16 mouse cellular contexts compared by ENCODE assay signal in genomic region chr12:116628992-116629391, GRCm38 (mm10).
"Had no signal": no experiment of that assay in that cellular context is flagged by ENCODE, and none has a peak within 500 bp of the region (broad histone marks: within the 10 kb centered on the region; RNA-seq: fewer than 3 reads in every experiment).

No protein-coding gene starts in this region.

- H3K9me3 ChIP-seq: neural tube, embryonic 13.5 days; neural tube, embryonic 15.5 days; stomach, embryonic 15.5 days had no signal

- H3K36me3 ChIP-seq: neural tube, embryonic 13.5 days; neural tube, embryonic 15.5 days; stomach, embryonic 15.5 days had no signal

- DNase-seq: retina, postnatal 1 day; right cerebral cortex, adult 18-20 months; right cerebral cortex, postnatal 14 days; right cerebral cortex, postnatal 25 days; right cerebral cortex, postnatal 4 days; spleen, adult 18-20 months; thymus, adult 18-20 months; thymus, adult 2 months; thymus, postnatal 14 days; thymus, postnatal 25 days; thymus, postnatal 36 days; thymus, postnatal 4 days had no signal

- H3K4me3 ChIP-seq: neural tube, embryonic 13.5 days; neural tube, embryonic 15.5 days; stomach, embryonic 15.5 days had no signal

- H3K4me2 ChIP-seq: neural tube, embryonic 13.5 days; neural tube, embryonic 15.5 days; stomach, embryonic 15.5 days had no signal

- H3K9ac ChIP-seq: neural tube, embryonic 13.5 days; neural tube, embryonic 15.5 days; stomach, embryonic 15.5 days had no signal

- H3K4me1 ChIP-seq: neural tube, embryonic 13.5 days; stomach, embryonic 15.5 days had no signal

- H3K27ac ChIP-seq: neural tube, embryonic 13.5 days; neural tube, embryonic 15.5 days; stomach, embryonic 15.5 days; stomach, postnatal 0 days had no signal

- H3K27me3 ChIP-seq: neural tube, embryonic 13.5 days; neural tube, embryonic 15.5 days; stomach, embryonic 15.5 days had no signal
